Mouse (Mus musculus): ENCODE data around the gene Cpeb4.

DNA sequence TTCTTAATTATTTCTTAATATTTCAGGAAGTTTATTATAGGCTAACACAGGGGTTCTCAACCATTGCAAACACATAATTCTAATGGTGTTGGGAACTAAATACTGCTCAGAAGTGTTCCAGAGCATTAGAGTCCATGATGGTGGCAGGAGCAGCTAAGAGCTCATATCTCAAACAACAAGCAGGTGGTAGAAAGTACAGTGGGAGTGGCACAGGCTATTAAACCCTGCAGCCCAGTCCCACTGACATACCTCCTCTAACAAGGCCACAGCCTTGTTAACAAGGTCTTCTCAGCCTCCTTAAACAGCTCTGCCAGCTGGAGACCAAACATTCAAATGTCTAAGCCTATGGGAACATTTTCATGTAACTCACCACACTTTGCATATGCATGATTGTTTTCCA lies 27.2 kb downstream of the Cpeb4 start:
- TF ChIP-seq CTCF (IDR thresholded peaks at IDR 0.05) (no peak), EP300 (IDR thresholded peaks at IDR 0.05; ENCODE audit: insufficient read depth, low read depth, low read length) (no peak)

Measured in heart, adult 2 months (tissue).